Mouse (Mus musculus) lung, embryonic 16.5 days (tissue): Measurements from ENCODE around the gene Camsap1. TPM values are rescaled to one million over a fixed set of nuclear protein-coding genes. Genes with fewer than 3 reads are reported as not detected.

Experiments used
- ATAC-seq: fragments of 200-750 bp; cut with Nextera tagmentation; 2 replicates; pipeline ENCODE4 v1.8.0; 2017; ENCODE audit warnings: low read depth, mild to moderate bottlenecking, moderate library complexity
- H3K27ac ChIP-seq: fragments of 300-500 bp; sonication (generic); 2 replicates; pipeline ENCODE4 v1.5.1; 2014; ENCODE audit warnings: mild to moderate bottlenecking, control low read depth, low read length
- H3K27me3 ChIP-seq: fragments of 300-500 bp; sonication (generic); 2 replicates; pipeline ENCODE4 v1.6.1; 2014; ENCODE audit warnings: low read depth, low read length, mixed read lengths; ENCODE audit not compliant: control insufficient read depth, insufficient read depth
- H3K36me3 ChIP-seq: fragments of 300-500 bp; sonication (generic); 2 replicates; pipeline ENCODE4 v1.6.1; 2014; ENCODE audit warnings: low read length; ENCODE audit not compliant: control insufficient read depth, insufficient read depth
- H3K4me1 ChIP-seq: fragments of 300-500 bp; sonication (generic); replicated peaks from 2 replicates; pipeline ENCODE4 v1.6.1; 2014; ENCODE audit warnings: low read length, mixed read lengths; ENCODE audit not compliant: control insufficient read depth, insufficient read depth
- H3K4me2 ChIP-seq: fragments of 300-500 bp; sonication (generic); 2 replicates; pipeline ENCODE4 v1.6.1; 2014; ENCODE audit warnings: low read depth, low read length, control low read depth
- H3K4me3 ChIP-seq: fragments of 300-500 bp; sonication (generic); 2 replicates; pipeline ENCODE4 v1.5.1; 2014; ENCODE audit warnings: mild to moderate bottlenecking, low read length, control low read depth
- H3K9ac ChIP-seq: fragments of 300-500 bp; sonication (generic); 2 replicates; pipeline ENCODE4 v1.6.1; 2014; ENCODE audit warnings: low read length, control low read depth
- H3K9me3 ChIP-seq: fragments of 300-500 bp; sonication (generic); 2 replicates; pipeline ENCODE4 v1.6.1; 2016; ENCODE audit warnings: low read length; ENCODE audit not compliant: control insufficient read depth
- WGBS: fragments of 180-500 bp; shearing (Covaris S2); extraction: QIAGEN DNeasy Blood & Tissue Kit; methylation state at CpG from one replicate; pipeline ENCODE4 v1.1.7; 2014; 5-methylcytosine and 5-hydroxymethylcytosine counted together
- polyA plus RNA-seq: library from polyadenylated mRNA; unstranded; fragments of >200 nt; fragmentation: Nextera tagmentation; extraction: Ambion mirVana; gene quantifications from 2 replicates; pipeline ENCODE4 v1.2.1, GENCODE M21; 2015

Camsap1 gene
- polyA plus RNA-seq, 1 experiment from 2014 or later: 5.6 TPM

DNA sequence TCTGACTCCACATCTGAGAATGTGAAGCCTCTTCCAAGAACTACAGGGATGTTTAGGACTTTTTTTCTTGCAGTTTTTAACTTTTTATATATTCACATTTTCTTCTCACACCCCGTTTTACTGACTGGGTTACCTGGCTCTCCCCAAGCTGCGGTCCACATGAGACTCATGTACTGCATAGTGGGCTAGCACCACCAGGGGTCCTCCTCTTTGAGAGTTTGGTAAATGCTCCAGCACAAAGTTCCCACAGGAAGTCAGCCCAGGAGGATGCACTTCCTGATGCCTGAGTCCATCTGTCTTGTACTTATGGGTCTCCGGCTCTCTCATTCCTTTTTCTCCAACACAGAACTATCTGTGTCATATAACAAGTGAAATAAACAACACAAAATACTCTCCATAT lies 35.1 kb downstream of the Camsap1 start:
- Histone ChIP-seq H3K4me1 (no peaks in the 10 kb centered on the region), H3K4me2 (no peak overlapping the region), H3K27ac (no peak overlapping the region), H3K36me3 (peaks cover 27% of the 10 kb centered on the region), H3K9me3 (no peaks in the 10 kb centered on the region), H3K27me3 (no peaks in the 10 kb centered on the region), H3K9ac (no peak overlapping the region), H3K4me3 (no peak overlapping the region)
- 84% methylated on average over 3 of the region's 3 CpGs for WGBS
- ATAC-seq: no peak

GRCm38 (mm10) chr2:25943822-25944221 lies 39.3 kb downstream of the Camsap1 start:
- 88% methylated on average over 2 of the region's 2 CpGs for WGBS
- no peaks in the 10 kb centered on the region for H3K4me1 ChIP-seq
- peaks cover 30% of the 10 kb centered on the region for H3K36me3 ChIP-seq
- H3K27me3 ChIP-seq: no peaks in the 10 kb centered on the region
- no peak overlapping the region for H3K9ac ChIP-seq
- no peak for ATAC-seq
- no peak overlapping the region for H3K4me3 ChIP-seq
- no peak overlapping the region for H3K27ac ChIP-seq
- H3K9me3 ChIP-seq: no peaks in the 10 kb centered on the region
- H3K4me2 ChIP-seq: no peak overlapping the region

DNA sequence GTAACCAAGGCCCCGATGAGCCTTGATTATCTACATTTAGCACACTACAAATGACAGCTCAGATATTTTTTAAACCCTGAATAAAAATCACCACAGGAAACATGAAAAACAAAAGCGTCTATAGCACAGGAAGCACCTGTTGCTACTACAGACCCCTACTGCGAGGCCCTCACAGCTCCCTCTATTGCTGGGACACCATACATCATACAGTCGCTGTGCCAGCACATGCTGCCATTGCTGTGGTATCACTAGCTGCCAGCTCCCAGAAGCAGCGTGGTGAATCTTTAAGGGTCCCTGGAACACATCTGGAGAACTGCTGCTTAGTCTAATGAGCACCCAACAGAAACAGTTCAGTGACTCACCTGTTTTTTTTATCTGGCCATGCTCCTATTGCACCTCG lies 42.6 kb downstream of the Camsap1 start:
- ATAC-seq: no peak
- H3K4me2 ChIP-seq: no peak overlapping the region
- peaks cover 46% of the 10 kb centered on the region for H3K36me3 ChIP-seq
- H3K4me3 ChIP-seq: no peak overlapping the region
- no peaks in the 10 kb centered on the region for H3K27me3 ChIP-seq
- H3K9me3 ChIP-seq: no peaks in the 10 kb centered on the region
- no peaks in the 10 kb centered on the region for H3K4me1 ChIP-seq
- H3K27ac ChIP-seq: no peak overlapping the region
- no peak overlapping the region for H3K9ac ChIP-seq
- 68% methylated on average over 6 of the region's 6 CpGs for WGBS

GRCm38 (mm10) chr2:25931249-25931859 lies 51.7 kb downstream of the Camsap1 start:
- no peak overlapping the region for H3K4me2 ChIP-seq
- no peak for ATAC-seq
- H3K27ac ChIP-seq: no peak overlapping the region
- H3K9me3 ChIP-seq: no peaks in the 10 kb centered on the region
- 71% methylated on average over 6 of the region's 6 CpGs for WGBS
- no peak overlapping the region for H3K9ac ChIP-seq
- H3K4me1 ChIP-seq: no peaks in the 10 kb centered on the region
- no peak overlapping the region for H3K4me3 ChIP-seq
- H3K27me3 ChIP-seq: no peaks in the 10 kb centered on the region
- H3K36me3 ChIP-seq: peaks cover 38% of the 10 kb centered on the region

DNA sequence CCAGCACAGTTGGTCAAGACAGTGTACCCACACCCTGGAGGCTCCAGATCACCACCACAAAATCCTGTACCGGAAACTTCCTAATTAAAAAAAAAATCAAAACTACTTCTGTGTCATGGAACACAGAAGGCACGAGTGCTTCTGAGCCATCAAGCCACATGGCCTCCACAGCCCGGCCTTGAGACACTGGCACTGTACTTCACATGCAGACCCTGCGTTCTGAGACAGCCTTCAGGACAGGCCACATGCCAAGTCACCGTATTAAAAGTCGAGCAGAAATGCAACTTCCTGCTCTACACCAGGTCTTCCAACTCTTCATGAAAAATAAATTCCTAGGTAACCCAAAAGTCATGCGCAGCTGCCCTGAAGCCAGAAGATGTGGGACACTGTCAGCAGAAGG lies 55.3 kb downstream of the Camsap1 start:
- no peaks in the 10 kb centered on the region for H3K4me1 ChIP-seq
- H3K4me3 ChIP-seq: no peak overlapping the region
- no peaks in the 10 kb centered on the region for H3K9me3 ChIP-seq
- no peak overlapping the region for H3K9ac ChIP-seq
- 88% methylated on average over 7 of the region's 7 CpGs for WGBS
- H3K27me3 ChIP-seq: no peaks in the 10 kb centered on the region
- ATAC-seq: no peak
- H3K36me3 ChIP-seq: peaks cover 21% of the 10 kb centered on the region
- no peak overlapping the region for H3K4me2 ChIP-seq
- H3K27ac ChIP-seq: no peak overlapping the region

- no peaks in the 10 kb centered on the region for H3K9me3 ChIP-seq
- WGBS: 78% methylated on average over 4 of the region's 4 CpGs
- ATAC-seq: no peak
- H3K4me3 ChIP-seq: no peak overlapping the region
- no peak overlapping the region for H3K27ac ChIP-seq
- H3K4me1 ChIP-seq: no peaks in the 10 kb centered on the region
- H3K36me3 ChIP-seq: peaks cover 5% of the 10 kb centered on the region
- H3K4me2 ChIP-seq: no peak overlapping the region
- no peaks in the 10 kb centered on the region for H3K27me3 ChIP-seq
- no peak overlapping the region for H3K9ac ChIP-seq
Measured at GRCm38 (mm10) chr2:25924934-25925333, 58.1 kb downstream of the Camsap1 start.

GRCm38 (mm10) chr2:25923799-25924198 lies 59.3 kb downstream of the Camsap1 start:
- Histone ChIP-seq H3K4me2 (no peak overlapping the region), H3K4me1 (no peaks in the 10 kb centered on the region), H3K27me3 (no peaks in the 10 kb centered on the region), H3K4me3 (no peak overlapping the region), H3K27ac (no peak overlapping the region), H3K9me3 (no peaks in the 10 kb centered on the region), H3K9ac (no peak overlapping the region), H3K36me3 (0 out of 2 replicates have a peak, but pooled peaks cover 2% of the 10 kb centered on the region)
- ATAC-seq: peak; percentile 41; the same call in 1 of the 2 replicates
- WGBS: 81% methylated on average over 2 of the region's 2 CpGs

GRCm38 (mm10) chr2:25919972-25920371 lies 63.1 kb downstream of the Camsap1 start:
- no peaks in the 10 kb centered on the region for H3K27me3 ChIP-seq
- 0 out of 2 replicates have a peak, but pooled peaks cover 2% of the 10 kb centered on the region for H3K36me3 ChIP-seq
- no peaks in the 10 kb centered on the region for H3K4me1 ChIP-seq
- no peak overlapping the region for H3K9ac ChIP-seq
- no peak overlapping the region for H3K4me2 ChIP-seq
- H3K4me3 ChIP-seq: no peak overlapping the region
- H3K27ac ChIP-seq: no peak overlapping the region
- ATAC-seq: no peak
- no peaks in the 10 kb centered on the region for H3K9me3 ChIP-seq
- 43% methylated on average over 3 of the region's 3 CpGs for WGBS

DNA sequence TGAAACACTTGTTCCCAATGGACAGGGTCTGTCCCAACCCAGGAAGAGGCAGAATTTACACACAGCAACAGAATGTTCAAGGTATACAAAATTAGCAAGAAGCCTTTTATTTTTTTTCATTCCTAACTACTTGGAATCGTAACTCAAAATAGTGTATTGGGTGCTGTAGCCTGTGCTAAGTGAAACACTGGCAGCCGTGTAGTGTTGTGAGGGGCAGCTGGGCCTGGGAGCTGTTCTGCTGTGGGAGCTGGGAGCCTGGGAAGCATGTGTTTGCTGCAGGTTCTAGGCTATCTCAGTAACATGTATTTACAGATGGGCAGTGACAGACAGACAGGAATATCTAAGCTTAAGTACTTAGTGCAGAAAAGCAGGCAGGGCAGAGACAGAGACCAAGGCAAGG lies 64.7 kb downstream of the Camsap1 start:
- H3K9ac ChIP-seq: no peak overlapping the region
- 76% methylated on average over 2 of the region's 2 CpGs for WGBS
- no peaks in the 10 kb centered on the region for H3K4me1 ChIP-seq
- ATAC-seq: no peak
- H3K9me3 ChIP-seq: no peaks in the 10 kb centered on the region
- H3K4me2 ChIP-seq: no peak overlapping the region
- H3K27ac ChIP-seq: no peak overlapping the region
- no peaks in the 10 kb centered on the region for H3K27me3 ChIP-seq
- no peaks in the 10 kb centered on the region for H3K36me3 ChIP-seq
- no peak overlapping the region for H3K4me3 ChIP-seq

GRCm38 (mm10) chr2:25914821-25915220 lies 68.3 kb downstream of the Camsap1 start:
- H3K36me3 ChIP-seq: no peaks in the 10 kb centered on the region
- H3K27me3 ChIP-seq: no peaks in the 10 kb centered on the region
- no peak overlapping the region for H3K27ac ChIP-seq
- WGBS: 74% methylated on average over 5 of the region's 5 CpGs
- no peak overlapping the region for H3K4me2 ChIP-seq
- no peak overlapping the region for H3K4me3 ChIP-seq
- no peak overlapping the region for H3K9ac ChIP-seq
- H3K9me3 ChIP-seq: no peaks in the 10 kb centered on the region
- H3K4me1 ChIP-seq: no peaks in the 10 kb centered on the region
- no peak for ATAC-seq
